Mouse (Mus musculus) right cerebral cortex, postnatal 36 days (tissue): ENCODE results near the gene Ercc8.

Experiments
- DNase-seq, 2 experiments: peaks; one replicate each; pipeline ENCODE4 v3.0.0; 2022; ENCODE audit warnings: low spot score in 2 of 2, mixed read lengths in 1 of 2

The Ercc8 gene

DNA sequence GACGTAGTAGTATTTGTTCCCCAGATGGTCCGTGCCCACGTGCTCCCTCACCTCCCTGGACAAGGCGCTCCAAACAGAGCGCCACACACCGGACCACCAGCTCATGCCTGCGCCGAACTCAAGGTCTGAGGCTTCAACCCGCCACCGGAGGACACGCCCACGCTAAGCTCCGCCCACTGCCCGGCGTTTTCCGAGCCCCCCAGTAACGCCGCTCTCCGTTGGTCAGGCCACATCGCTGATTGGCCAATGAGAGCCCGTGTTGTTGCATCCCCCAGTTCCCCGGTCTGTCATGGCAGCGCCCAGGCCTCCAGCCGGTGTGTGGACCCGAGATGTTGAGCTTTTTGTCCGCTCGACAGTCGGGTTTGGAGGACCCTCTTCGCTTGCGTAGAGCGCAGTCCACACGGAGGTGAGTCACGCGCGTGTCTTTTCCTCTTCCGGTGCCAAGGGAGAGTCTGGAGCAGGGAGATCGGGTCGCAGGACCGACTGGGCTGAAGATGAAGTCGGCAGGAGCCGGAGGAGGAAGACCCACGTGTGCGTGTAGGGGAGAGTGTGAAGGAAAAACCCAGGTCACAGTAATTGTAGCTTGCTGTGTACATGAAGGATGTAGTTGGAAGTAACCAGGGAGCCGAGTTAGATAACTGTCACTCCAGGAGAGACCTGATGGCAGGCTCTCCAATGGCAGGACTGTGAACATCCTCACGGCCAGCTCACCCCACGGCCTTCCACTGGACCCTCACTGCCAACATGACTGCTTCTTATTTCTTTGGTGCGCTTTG lies at the start of gene Ercc8, which contains the start of gene Ndufaf2:
Ercc8 (plus strand) TSS at position 267 of the 776 bp plus-strand sequence.
Ndufaf2 (minus strand) TSS at position 159 of the 776 bp plus-strand sequence.
- peak; percentile 91 to 92 for DNase-seq

DNA sequence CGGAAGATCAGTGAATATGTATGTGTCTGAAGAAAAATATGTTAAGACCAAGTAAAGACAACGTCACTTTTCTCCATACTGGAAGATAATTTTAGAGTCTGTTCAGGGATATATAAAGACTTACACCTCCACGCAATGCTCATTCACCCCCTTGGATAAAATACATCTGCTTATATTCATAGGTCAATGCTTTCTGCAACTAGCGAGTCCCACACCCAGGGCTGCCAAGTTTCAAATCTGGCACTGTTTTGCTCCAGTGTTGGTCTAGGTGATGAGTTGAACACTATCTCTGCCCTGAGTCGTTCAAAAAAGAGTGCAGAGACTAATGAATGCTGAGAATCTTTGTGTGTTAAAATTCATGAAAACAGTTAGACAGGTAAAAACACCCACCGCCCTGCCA lies 47.6 kb upstream of the Ercc8 start:
- no peak for DNase-seq

DNA sequence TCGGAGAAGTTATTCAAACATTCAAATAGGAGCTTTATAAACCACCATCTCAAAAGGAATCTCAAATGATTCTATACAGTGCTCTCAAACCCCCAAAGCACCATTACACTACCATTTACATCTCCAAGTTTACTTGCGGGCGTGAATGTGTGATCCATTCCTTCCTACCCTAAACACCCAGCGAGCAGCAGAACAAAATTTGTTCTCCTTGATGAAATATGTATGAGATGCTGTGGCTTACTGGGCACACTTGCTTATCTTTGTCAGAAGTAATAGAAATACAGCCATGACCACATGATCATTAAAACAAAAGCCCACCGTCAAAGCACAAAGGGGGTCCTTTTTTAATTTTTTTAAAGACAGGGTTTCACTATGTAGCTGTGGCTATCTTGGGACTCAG lies 45.0 kb upstream of the Ercc8 start:
- no peak for DNase-seq

DNA sequence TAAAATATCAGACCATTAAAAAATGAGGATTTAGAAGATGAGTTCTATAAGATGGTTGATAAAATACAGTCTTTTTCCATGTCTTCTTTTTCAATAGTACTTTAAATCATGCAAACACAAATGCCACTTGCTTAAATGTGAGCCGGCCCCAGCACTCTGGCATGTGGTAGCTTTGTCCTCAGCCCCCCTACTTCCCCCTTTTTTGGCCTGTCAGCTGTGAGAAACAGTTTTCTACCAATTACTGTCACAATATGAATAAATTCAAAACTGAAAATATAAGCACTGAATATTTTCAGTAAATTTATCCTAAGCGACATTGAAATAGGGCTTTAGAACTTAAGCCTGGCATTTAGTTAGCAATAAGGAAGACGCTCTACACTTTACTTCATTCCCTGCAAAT lies 44.3 kb upstream of the Ercc8 start:
- DNase-seq, result no peak

DNA sequence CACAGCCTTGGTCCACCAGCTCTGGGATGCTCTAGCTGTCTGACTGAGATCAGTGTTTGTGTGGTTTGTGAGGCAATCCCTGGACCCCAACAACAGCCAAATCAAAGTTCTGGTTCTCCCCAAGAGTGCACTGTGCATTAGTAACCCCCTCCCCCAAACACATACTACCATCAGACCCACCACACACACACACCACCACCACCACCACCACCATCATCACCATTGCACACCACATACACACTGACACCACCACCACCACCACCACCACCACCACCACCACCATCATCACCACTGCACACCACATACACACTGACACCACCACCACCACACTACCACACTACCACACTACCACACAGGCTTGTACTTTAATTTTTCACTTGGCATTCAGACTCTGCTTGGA lies 40.9 kb upstream of the Ercc8 start:
- no peak for DNase-seq

DNA sequence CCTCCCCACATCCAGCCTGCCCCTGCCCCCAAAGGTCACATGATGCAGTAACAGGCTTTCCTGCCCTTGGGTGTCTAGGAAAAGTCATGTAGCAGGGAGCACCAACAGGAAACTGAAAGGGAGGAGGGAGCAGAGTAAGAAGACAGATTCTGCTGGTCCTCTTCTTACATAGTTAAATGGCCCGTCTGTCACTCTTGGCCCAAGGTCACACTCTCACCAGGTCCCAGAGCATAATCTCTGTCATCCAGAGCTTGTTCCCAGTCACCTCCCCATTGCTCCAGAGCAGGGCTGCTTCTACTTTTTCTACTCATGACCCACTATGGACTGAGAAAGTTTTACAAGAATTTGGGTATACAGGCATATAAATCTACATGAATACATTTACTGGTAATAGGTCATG lies 40.3 kb upstream of the Ercc8 start:
- no peak for DNase-seq

DNA sequence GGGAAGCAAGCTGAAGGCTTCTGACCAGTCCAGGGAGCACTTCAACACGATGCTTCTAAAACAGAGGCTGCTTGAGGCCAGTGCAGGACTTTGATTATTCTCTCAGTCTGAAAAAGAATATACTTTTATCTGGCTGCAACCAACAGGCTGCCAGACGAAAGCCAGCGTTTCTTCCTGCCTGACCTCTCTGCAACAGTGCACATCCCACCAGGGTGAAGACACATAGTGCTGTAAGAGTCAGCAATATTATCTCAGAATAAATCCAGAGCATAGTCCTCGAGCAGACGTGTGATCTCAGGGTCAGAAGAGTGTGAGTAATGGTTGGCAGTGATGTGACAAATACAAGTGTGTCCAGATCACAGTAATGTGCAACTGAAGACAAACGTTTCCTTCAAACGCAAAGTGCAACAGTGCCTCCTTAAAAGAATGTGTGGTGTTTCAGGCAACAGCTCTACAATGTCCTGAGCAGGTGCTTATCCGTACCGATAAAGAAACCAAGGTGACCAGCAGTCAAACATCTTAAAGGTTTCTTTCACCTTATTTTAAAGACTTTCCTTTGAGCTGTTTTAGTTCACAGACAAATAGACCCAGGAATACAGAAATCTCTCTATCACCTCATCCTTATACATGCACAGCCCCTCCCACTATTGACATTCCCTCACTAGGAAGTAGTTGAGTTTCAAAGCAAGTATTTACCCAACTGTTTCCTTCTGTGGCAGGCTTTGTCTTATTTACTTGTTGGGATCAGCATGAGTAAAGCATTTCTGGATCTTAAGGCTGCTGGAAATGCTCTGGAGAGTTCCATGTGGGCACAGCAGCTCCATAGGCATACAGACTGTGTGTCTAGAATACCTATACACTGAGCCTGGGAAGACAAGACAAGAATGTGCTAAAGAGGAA lies 38.9 kb upstream of the Ercc8 start:
- DNase-seq, result no peak

DNA sequence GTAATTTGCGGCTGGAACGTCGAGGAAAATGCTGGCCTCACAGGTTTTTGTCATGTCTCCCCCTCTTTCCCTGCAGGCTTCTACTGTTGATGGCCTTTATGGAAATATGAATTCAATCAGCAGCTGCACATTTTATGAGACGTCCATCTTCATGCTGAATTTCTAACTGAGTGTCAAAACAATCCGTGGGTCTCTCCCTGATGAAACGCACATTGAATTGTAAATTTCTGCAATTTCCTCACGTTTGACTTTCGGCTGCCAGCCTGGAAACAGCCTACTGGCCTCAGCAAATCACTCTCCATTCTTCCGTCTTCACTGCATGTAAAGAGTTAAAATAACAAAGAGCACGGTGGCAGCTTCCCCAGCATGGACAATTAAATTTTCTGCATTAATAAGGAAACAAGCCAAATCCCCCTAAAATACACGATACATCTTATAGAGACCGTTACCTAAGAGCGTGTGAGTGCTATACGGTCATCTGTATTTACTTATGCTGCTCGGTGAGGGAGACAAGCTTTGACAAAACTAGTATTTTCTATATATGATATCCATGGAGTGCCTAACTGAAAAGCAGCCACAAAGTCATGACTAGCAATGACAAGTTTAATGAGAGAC lies 35.3 kb upstream of the Ercc8 start:
- DNase-seq, result no peak

DNA sequence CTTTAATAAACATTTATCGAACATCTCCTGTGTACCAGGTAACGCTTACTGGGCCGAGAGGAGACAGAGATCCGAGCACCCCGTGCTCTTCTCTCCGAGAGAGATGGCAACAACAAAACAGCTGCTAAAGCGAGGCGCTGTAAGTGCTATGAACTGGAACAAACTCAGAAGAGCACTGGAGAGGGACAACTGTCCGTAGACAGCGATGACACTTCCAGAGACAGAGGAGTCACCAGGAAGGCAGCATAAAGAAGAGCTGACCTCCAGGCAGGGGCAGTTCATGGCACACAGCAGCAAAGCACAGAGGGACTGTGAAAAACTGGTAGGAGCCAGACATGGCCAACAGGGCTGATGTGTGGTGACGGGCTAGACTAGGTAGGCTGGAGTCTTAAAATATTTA lies 34.4 kb upstream of the Ercc8 start:
- no peak for DNase-seq

DNA sequence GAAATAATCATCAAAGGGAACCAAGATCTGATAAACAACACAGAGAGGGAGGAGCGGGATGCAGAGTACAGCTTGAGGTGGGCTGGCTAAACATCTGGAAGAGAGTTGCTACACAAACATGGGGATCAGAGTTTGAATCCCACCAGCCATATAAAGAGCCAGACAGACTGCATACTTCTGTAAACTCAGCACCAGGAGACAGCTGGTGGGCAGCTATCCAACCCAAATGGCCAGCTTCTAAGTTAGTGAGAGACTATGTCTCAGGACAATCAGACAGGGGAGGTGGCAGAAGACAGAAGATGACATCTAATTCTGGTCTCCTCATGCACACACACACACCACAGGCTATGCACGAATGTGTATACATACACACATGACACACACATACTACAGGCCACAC lies 32.3 kb upstream of the Ercc8 start:
- no peak for DNase-seq

DNA sequence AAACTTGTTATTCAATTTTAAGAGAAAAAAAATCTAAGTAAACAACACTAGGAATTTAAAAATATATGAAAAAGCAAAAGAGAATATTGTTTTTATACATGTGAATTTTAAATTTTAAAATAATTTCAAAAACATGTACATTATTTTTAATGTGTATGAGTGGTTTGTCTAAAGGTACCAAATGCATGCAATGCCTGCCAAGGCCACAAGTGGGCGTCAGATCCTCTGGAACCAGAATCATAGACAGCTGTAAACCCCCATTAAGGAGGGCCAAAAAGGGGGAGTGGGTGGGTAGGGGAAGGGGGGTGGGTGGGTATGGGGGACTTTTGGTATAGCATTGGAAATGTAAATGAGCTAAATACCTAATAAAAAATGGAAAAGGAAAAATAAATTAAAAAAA lies 31.4 kb upstream of the Ercc8 start:
- DNase-seq, result no peak

DNA sequence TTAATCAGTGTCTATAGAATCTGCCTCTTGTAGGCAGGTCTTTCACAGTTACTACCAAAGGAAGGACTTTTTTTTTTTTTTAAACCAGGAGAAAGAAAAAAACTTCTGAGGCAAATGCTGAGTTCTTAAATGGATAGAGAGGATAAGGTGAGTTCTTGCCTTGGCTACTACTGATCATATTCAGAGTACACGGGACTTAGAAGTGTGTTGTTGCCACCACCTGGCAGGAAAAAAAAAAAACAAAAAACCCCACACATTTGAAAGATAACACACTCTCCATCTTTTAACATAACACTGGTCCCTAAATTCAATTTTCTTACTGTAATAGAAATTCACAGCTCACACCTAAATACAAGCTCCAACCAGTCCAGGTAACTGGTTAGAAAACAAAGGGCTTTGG lies 30.6 kb upstream of the Ercc8 start:
- no peak for DNase-seq

DNA sequence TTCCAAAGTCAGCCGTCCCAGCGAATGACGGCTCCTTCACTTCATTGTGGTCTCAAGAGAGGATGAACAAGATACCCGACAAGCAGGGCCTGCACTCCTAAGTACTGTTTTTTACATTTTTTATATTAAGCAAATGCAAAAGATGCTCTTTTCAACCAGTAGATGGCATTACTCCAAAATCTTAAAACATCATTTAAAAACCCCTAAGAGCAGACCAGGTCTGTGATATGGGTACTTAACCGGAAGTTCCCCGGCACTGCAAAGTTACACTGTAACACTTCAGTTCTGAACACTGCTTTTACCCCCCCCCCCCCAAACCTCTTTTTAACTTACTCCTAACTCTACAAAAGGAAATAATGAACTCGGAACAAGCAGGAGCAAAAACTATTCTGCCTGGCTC lies 29.5 kb upstream of the Ercc8 start:
- no peak for DNase-seq

DNA sequence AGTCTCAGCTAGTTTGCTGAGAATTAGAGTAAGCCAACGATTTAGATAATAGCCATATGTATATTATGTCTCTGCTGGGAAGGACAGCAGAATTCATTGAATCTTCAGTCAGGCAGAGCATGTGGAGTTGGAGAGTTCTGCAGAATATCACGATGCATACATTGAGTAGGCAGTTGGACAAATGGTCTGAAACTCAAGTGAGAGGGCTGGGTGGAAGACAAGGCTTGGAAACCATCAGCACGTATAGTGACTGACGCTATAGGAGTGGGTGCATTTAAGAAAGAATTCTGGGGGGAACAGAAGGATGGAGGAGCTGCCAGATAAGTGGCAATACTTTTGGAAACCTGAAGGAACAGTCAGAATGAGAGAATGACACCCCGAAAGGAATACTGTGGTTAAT lies 27.8 kb upstream of the Ercc8 start:
- DNase-seq, result peak; percentile 21 to 45

DNA sequence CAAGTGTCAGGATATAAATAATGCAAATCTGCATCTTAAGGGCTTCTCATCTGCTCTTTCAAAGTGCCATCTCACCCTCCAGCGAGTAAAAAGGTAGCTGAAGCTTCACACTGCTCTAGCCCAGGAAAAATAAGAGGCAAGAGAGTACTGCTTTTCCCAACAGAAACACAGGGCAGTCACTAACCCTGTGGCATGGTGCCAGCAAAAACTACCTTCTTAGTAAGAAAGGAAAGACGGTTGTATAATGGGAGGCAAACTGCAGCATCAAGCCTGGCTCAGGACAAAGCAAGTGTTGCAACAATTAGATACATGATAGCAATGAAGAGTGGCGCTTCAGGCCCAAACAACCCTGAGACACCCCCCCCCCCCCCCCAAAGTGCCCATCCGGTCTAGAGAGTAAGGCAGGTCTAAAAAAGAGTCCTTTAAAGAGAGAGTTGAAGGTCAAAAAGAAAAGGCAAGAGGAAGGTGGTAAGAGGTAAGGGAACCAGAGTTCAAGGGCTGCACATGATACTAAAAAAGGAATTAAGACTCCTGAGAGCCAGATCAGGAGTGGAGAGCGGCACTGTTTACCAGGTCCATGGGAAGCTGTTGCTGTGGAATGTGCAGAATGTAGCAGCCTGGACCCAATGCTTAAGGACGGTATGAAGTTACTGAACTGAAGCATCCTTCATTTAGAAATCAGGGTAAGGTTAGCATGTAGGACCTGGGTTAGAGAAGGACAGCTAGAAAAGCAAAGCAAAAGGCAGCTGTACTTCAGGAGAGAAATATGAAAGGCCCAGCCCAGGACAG lies 26.3 kb upstream of the Ercc8 start:
- DNase-seq, result no peak

DNA sequence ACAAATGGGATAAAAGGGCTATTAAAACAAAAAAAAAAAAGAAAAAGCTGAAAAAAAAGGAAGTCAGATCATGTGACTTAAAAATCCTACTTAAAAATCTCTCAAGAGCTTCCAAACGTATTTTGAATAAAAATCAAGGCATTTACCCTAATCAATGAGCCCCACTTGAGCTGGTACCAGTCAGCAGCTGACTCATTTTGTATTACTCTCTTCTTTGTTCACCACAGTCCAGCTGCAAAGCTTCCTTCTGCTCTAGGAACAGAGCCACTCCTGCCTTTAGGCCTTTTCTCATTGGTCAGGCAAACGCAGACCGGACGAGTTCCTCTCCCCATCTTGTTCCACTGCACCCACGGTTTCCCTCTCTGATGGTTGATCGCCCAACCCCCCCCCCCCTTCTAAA lies 22.9 kb upstream of the Ercc8 start:
- no peak for DNase-seq

DNA sequence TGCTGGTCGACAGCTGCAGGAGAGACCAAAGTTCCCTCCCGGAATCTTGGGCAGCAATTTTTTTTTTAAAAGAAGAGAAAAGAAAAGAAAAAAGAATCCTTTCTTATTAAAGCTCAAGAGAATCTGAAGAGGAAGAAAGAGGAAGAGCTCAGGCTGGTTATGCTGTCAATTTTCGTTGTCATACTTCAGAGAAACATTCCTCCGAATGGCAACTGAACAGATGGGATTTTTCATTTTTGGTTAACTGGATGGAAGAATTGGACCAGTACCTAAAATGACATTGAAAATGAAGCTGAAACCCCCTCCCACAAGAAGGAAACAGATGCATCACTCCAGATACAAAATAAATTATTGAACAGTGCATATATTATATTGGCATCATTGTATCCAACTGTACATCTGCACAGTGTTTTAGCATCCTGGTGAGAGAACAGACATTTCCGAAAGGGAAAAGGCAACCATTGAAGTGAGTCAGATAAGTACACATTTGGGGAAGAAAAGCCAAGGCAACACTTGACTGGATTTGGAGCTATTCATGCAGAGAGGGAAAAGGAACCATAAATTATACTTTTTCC lies 20.0 kb upstream of the Ercc8 start:
- no peak for DNase-seq

DNA sequence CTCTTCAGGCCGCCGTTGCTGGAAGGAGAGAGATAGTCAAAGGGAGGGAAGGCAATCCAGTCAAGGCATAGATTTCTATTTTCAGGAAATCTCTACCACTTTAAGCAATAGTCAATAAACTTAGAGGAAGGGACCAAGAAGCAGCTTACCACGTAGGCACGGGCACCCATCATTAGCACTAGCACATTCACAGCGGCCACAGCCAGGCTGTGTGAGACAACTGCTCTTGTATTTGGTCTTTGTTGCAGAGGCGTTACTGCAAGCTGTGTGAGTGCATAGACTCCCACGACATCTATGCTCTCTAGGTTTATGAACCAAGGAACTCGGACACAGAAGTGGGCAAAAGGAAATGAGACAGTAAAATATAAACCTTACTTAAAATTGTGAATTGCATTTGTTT lies 14.4 kb upstream of the Ercc8 start:
- no peak for DNase-seq

DNA sequence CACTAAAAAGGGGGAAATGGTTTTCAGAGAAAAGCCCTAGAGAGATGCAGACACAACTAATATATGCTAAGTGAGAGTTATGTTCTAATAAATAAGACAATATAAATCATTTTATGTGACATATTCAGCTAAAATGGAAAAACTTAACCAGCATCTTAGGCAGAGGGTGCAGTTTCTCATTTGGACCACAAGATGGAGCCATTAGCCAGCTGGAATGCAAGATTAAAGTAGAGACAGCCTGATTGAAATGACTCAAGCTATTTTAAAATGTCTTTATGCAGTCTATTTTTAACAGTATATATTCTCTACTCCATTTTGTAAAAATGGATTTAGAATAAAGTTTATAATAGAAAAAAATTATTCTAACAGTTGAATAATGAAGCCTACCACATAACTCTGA lies 6.7 kb upstream of the Ercc8 start:
- no peak for DNase-seq

DNA sequence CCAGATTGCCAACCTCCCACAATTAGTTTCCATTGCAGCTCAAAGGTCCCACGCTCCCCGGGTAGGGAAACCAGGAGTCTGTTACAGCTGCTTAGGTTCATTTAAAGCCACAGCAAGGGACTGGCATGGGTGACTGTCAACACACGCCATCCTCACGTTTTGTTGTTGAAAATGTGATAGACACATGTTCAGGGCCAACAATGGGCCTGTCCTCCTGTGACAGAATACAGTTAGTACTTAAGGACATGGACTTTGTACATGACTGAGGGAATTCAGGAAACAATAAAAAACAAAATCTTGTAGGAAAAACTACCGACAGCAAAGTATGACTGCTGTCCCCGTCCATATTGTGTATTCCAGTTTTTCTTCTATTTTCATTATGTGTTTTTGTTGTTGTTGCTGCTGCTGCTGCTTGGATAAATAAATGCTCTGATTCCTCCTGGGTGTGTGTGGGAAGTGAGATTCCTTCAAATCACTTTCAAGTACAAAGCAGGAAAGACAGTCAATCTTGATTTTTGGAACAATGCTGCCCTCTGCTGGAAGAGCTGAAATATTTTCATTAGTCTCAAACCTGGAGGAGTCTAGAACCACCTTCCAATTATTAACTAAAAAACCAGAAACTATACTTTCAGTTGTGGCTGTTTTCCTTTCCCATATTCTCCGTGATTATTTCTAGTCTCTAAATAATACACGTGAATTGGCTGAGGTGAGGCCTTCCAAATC lies 5.7 kb upstream of the Ercc8 start:
- no peak for DNase-seq

DNA sequence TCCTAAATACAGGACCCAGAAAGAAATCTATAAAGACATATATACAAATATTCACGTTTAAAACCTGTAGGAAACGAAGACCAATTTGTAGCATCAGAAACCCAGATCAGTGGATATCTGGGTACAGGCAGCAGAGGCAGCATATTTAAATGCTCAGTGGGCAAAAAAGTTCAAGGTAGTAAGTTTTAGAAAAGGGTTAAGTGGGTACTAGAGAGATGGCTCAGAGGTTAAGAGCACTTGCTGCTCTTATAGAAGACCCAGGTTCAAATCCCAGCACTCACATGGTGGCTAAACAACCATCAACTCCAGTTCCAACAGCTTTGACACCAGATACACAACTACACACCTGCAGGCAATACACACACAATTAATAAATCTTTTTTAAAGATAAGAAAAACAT lies 1.4 kb upstream of the Ercc8 start:
- no peak for DNase-seq
